Mouse (Mus musculus): ENCODE results near the gene Map1lc3a.

Gene Map1lc3a

GRCm38 (mm10) chr2:155287456-155288250 is 11.6 kb downstream of the Map1lc3a start:
- no peak for DNase-seq

GRCm38 (mm10) chr2:155290066-155290465 is 14.0 kb downstream of the Map1lc3a start:
- DNase-seq = no peak

- peak; percentile 40 for DNase-seq
Measured at GRCm38 (mm10) chr2:155293382-155293781, 17.3 kb downstream of the Map1lc3a start.

DNA sequence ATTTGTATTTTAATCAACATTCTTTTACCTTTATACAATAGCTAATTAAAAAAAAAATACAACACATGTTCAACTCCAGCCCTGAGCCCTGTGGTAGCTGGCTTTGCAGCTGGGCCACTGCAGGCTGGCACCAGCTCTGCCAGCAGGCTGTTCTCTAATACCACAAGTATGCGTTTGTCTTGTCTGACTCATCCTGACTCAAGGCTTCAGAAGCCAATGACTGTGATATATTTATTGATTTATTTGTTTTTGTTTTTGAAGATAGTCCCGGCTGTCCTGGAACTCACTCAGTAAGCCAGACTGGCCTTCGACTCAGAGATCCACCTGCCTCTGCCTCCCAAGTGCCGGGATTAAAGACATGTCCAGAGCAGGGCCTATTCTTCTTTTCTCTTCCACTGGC is 17.8 kb downstream of the Map1lc3a start:
- no peak for DNase-seq

DNA sequence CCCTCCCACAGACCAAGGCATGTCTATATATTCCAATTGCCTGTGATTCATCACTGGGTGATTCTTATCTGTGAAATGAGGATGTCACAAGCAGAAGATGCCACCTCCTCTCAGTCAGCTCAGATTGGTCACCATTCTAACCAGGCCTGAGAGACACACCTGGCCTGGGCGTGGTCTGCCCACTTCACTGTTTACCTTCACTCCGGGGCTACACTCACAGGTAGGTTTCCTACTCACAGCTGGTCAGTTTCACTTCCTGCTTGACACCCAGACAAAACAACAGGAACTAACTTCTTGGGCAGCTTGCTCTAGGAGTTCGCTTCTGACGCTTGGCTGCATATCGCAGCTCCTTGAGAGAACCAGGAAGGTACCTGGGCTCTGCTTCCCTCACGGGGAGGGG is 19.4 kb downstream of the Map1lc3a start:
- no peak for DNase-seq

GRCm38 (mm10) chr2:155299563-155299962 is 23.5 kb downstream of the Map1lc3a start:
- no peak for DNase-seq

DNA sequence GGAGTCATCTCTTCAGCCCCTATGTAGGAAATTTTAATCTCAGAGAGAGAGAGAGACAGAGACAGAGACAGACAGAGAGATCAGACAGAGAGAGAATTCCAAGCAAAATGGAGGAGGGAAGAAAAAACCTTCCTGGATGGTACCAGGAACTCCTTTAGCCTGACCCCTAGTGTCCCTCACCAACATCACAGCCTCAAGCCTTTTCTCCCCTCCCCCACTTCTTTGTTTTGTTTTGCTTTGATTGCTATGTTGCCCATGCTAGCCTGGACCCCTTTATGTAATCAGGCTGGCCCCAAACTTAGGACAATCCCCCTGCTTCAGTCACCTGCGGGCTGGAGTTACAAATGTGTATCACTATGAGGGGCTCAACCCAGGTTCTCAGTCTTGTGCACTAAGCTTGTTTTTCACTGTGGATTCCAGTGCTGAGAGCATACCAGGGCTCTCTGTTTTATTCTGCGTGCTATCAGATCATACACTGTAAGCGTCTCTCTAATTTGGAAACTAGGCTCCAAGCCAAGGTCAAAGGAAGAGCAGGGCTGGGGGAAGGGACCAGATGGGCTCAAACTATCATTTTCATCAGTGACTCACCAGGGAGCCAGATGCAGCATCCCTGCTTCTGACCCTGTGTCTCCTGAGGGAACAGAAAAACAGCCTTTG is 33.0 kb downstream of the Map1lc3a start:
- DNase-seq = no peak

GRCm38 (mm10) chr2:155313671-155314070 is 37.6 kb downstream of the Map1lc3a start:
- DNase-seq = no peak

- no peak for DNase-seq
Measured at GRCm38 (mm10) chr2:155318618-155319017, 42.5 kb downstream of the Map1lc3a start.

DNA sequence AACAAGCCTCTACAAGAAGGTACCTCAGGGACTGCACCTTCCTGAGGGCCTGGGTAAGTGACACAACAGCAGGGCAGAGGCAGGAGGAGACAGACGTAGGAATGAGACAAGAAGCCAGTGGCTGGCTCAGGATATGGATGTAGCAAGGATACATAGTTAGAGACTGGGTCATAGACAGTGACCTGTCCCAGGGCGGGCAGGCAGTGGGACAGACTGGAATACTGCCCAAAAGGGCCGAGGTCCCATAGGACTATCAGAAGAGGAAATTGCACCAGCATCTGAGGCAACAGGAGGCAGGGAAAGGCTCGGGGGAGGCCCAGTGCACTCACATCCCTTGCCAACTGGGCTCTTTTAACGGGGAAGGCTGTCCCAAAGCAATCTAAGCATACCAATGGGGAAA is 44.5 kb downstream of the Map1lc3a start:
- DNase-seq = no peak

GRCm38 (mm10) chr2:155326001-155326400 is 49.9 kb downstream of the Map1lc3a start:
- no peak for DNase-seq

All from cerebellum, adult 11 months (tissue).